19 mouse cellular contexts compared by ENCODE assay signal in genomic region chr13:72302436-72303125, GRCm38 (mm10).
DNase-seq lines count a peak whose midpoint lies in the region; ATAC-seq lines count a peak whose summit lies in the region.
"Had no signal": no experiment of that assay in that cellular context is flagged by ENCODE, and none has a peak within 500 bp of the region (broad histone marks: within the 10 kb centered on the region; RNA-seq: fewer than 3 reads in every experiment).

No protein-coding gene starts in this region.

- no peak for ATAC-seq in lung, embryonic 15.5 days (ENCODE audit: borderline replicate concordance, extremely low read depth, low FRiP score, low TSS enrichment)
- peak; percentile 35 for ATAC-seq in forebrain, embryonic 14.5 days
- peak; percentile 41 for ATAC-seq in hindbrain, embryonic 12.5 days (ENCODE audit: low FRiP score)
- ATAC-seq in midbrain, embryonic 15.5 days (replicated peaks): peak; percentile 78
- no peak for ATAC-seq in erythroid progenitor cell, adult 5-6 weeks (replicated peaks; ENCODE audit: low FRiP score, poor library complexity, severe bottlenecking)
- ATAC-seq: CD4-positive, CD25-positive, alpha-beta regulatory T cell, adult 4 months; inflammation-experienced regulatory T-cells, adult 6 months; liver, postnatal 0 days had no signal

- peaks cover 4% of the 10 kb centered on the region; the same call in 1 of the 2 replicates for H3K4me1 ChIP-seq in lung, embryonic 15.5 days
- peaks cover 19% of the 10 kb centered on the region for H3K4me1 ChIP-seq in forebrain, embryonic 14.5 days (ENCODE audit: control insufficient read depth, insufficient read depth, low read length)
- peaks cover 53% of the 10 kb centered on the region for H3K4me1 ChIP-seq in hindbrain, embryonic 12.5 days
- H3K4me1 ChIP-seq in midbrain, embryonic 15.5 days: peaks cover 56% of the 10 kb centered on the region
- H3K4me1 ChIP-seq: megakaryocyte, embryonic 14.5 days had no signal

- peak overlapping the region; percentile 51 for H3K4me2 ChIP-seq in lung, embryonic 15.5 days
- H3K4me2 ChIP-seq in forebrain, embryonic 14.5 days (ENCODE audit: low read length): peak overlapping the region; percentile 36
- peak overlapping the region; percentile 19; the same call in 1 of the 2 replicates for H3K4me2 ChIP-seq in hindbrain, embryonic 12.5 days (replicated peaks)
- peak overlapping the region; percentile 35 for H3K4me2 ChIP-seq in midbrain, embryonic 15.5 days

- no peak for DNase-seq in lung, postnatal 4 days
- no peak for DNase-seq in forebrain, embryonic 14.5 days (ENCODE audit: low spot score)
- DNase-seq in retina, postnatal 1 day: no peak
- DNase-seq: cerebellum, adult 9-10 months; gastrocnemius, adult 2 months; kidney, adult 8-10 months; liver; liver, postnatal 0 days; right cerebral cortex, postnatal 14 days had no signal

- peak overlapping the region; percentile 27; the same call in 1 of the 2 replicates for H3K4me3 ChIP-seq in lung, embryonic 15.5 days
- H3K4me3 ChIP-seq in forebrain, embryonic 14.5 days (ENCODE audit: low read depth, low read length): no peak overlapping the region
- H3K4me3 ChIP-seq in hindbrain, embryonic 12.5 days: no peak overlapping the region
- no peak overlapping the region for H3K4me3 ChIP-seq in midbrain, embryonic 15.5 days
- H3K4me3 ChIP-seq: gastrocnemius, adult 2 months; megakaryocyte, embryonic 14.5 days; myocyte had no signal

- H3K27ac ChIP-seq in lung, embryonic 15.5 days: no peak overlapping the region
- H3K27ac ChIP-seq in forebrain, embryonic 14.5 days (ENCODE audit: low read depth, low read length): no peak overlapping the region
- H3K27ac ChIP-seq in hindbrain, embryonic 12.5 days: peak overlapping the region; percentile 36; the same call in 1 of the 2 replicates
- H3K27ac ChIP-seq in midbrain, embryonic 15.5 days: peak overlapping the region; percentile 69
- H3K27ac ChIP-seq: gastrocnemius, adult 2 months; heart, embryonic 15.5 days had no signal

- WGBS in lung, embryonic 15.5 days: 58% methylated on average over 19 of the region's 19 CpGs
- WGBS in forebrain, embryonic 14.5 days: 47% methylated on average over 19 of the region's 19 CpGs
- 53% methylated on average over 19 of the region's 19 CpGs for WGBS in hindbrain, embryonic 12.5 days
- 43% methylated on average over 19 of the region's 19 CpGs for WGBS in midbrain, embryonic 15.5 days

- no peaks in the 10 kb centered on the region for H3K9me3 ChIP-seq in lung, embryonic 15.5 days
- H3K9me3 ChIP-seq in forebrain, embryonic 14.5 days (replicated peaks; ENCODE audit: control insufficient read depth, low read length): no peaks in the 10 kb centered on the region
- no peaks in the 10 kb centered on the region for H3K9me3 ChIP-seq in hindbrain, embryonic 12.5 days (replicated peaks)
- no peaks in the 10 kb centered on the region for H3K9me3 ChIP-seq in midbrain, embryonic 15.5 days
- H3K9me3 ChIP-seq: heart, embryonic 15.5 days had no signal

- H3K9ac ChIP-seq in lung, embryonic 15.5 days: no peak overlapping the region
- no peak overlapping the region for H3K9ac ChIP-seq in forebrain, embryonic 14.5 days (ENCODE audit: low read length)
- no peak overlapping the region for H3K9ac ChIP-seq in hindbrain, embryonic 12.5 days
- H3K9ac ChIP-seq in midbrain, embryonic 15.5 days: peak overlapping the region; percentile 12; the same call in 1 of the 2 replicates
- H3K9ac ChIP-seq: heart, embryonic 15.5 days; liver, postnatal 0 days had no signal

- peaks cover 8% of the 10 kb centered on the region; the same call in 1 of the 2 replicates for H3K27me3 ChIP-seq in lung, embryonic 15.5 days
- H3K27me3 ChIP-seq in forebrain, embryonic 14.5 days (replicated peaks; ENCODE audit: control insufficient read depth, insufficient read depth, low read length): peaks cover 64% of the 10 kb centered on the region
- peaks cover 26% of the 10 kb centered on the region for H3K27me3 ChIP-seq in hindbrain, embryonic 12.5 days
- peaks cover 32% of the 10 kb centered on the region for H3K27me3 ChIP-seq in midbrain, embryonic 15.5 days (replicated peaks)
- H3K27me3 ChIP-seq: megakaryocyte, embryonic 14.5 days had no signal

- no peaks in the 10 kb centered on the region for H3K36me3 ChIP-seq in lung, embryonic 15.5 days
- H3K36me3 ChIP-seq in forebrain, embryonic 14.5 days (ENCODE audit: control insufficient read depth, insufficient read depth, low read length): no peaks in the 10 kb centered on the region
- H3K36me3 ChIP-seq in hindbrain, embryonic 12.5 days: no peaks in the 10 kb centered on the region
- H3K36me3 ChIP-seq in midbrain, embryonic 15.5 days (replicated peaks): no peaks in the 10 kb centered on the region
- H3K36me3 ChIP-seq: G1E; heart, embryonic 15.5 days had no signal

Comparison
In these comparisons a context has a peak if more than half of its experiments do, and no peak if none do; other contexts are left out.
1. ATAC-seq: peak in forebrain, embryonic 14.5 days (single experiment), hindbrain, embryonic 12.5 days (single experiment) and midbrain, embryonic 15.5 days (single experiment); none in lung, embryonic 15.5 days (single experiment) and erythroid progenitor cell, adult 5-6 weeks (single experiment).
2. H3K27ac ChIP-seq: peak in hindbrain, embryonic 12.5 days (single experiment) and midbrain, embryonic 15.5 days (single experiment); none in lung, embryonic 15.5 days (single experiment) and forebrain, embryonic 14.5 days (single experiment).
3. Peak in every context shown above with its lines, with median percentiles within 50 percentile points of each other: H3K4me2 ChIP-seq.